Mouse (Mus musculus) urinary bladder, postnatal 4 days (tissue): Measurements from ENCODE around the gene Sult1d1.
"Not testable (repeated sequence)": the region's sequence is repeated elsewhere in the genome, so short reads cannot be mapped to it uniquely, and the experiment has no call there.

Source experiments
- DNase-seq, 2 experiments: peaks; one replicate each; pipeline ENCODE4 v3.0.0; 2021 to 2022; ENCODE audit warnings: low spot score in 2 of 2

Gene Sult1d1

DNA sequence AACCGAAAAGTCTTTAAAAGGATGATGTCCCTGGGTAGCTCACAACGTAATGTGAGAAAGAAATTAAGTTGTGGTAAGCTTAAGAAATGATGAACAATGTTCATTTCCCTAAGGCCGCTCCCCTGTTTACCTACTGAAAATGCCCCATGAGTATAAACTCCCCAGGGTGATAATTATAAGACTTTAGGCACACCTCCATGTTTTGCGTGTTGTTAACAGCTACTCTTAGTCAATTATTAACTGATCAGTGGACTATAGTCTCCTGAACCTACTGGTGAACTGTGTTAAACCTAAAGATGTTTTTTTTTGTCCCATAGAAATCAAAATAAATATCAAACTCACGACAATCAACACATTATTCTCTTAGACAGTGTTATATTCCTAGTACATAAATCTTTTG, at the start of gene Sult1d1:
Sult1d1 (minus strand) TSS at position 183 of the 400 bp plus-strand sequence.
- no peak for DNase-seq

DNA sequence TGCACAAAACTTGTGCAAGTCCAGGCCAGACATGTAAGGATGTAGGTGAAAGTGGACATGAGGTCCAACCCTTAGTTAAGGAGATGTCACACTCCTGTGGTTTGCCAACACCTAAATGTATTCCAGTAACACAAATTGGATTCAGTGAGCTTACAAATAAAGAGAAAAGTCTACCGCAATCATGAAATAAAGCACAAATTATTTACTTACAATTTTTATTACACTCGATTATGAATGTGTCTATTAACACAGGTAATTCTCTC, 46.2 kb upstream of the Sult1d1 start:
- DNase-seq = no peak

DNA sequence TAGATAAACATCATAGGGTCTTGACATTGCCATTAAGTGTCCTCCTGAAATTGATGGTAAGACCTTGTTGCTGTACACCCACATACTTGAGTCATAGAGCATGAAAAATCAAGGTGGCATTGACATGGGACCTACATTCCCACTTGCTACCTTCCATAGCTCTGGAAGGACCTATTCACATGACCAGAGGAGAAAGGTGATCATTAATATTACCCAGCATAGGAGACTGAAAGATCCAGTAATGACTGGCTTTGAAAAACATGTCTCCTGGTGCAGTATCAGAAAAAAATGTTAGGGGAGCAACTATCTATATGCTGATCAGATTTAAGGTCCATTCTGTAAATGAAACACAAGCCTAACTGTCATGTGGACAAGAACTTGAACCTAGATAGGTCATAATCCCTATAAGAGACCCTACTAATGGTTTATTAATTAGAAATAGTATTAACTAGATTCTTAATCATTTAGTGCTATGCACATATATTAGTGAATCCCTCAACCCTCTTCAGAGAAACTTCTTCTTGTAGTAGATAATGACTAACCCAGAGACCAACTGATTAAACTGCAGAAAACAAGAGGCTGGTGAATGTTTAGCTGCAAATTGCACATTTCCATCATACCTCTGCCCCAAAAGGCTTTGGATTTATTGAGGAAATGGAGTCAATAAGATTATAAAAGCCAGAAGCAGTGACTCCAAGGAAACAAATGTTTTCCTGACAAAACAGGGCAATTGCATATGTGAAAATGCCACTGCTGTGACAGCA, 45.7 kb upstream of the Sult1d1 start:
- no peak for DNase-seq

DNA sequence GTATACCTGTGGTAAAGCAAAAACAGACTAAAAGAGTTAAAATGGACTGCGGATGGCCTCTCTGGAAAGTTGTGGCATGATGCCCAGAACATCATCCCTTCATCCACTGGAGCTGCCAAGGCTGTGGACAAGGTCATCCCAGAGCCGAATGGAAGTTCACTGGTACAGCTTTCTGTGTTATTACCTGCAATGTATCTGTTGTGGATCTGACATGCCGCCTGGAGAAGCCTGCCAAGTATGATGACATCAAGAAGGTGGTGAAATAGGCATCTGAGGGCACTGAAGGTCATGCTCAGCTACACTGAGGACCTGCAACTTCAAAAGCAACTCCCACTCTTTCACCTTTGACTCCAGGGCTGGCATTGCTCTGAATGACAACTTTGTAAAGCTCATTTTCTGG, 32.2 kb upstream of the Sult1d1 start:
- DNase-seq = no peak

DNA sequence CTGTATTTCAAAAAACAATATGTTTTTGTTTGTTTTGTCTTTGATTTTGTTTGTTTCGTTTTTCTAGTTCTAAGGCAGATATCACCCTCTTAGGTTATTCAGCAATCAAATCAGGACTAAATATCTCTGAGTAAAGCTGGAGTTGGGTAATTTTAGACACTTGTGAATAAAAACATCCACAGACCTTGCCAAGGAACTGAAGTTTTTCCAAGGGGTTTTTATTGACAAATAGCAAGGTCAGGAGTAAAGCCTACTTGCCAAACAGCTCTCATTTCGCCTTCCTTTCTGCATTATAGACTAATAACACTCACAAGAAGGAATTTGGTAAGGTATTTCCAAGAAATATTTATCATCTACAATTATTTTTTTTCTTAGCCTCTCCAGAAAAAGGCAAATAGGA, 29.1 kb upstream of the Sult1d1 start:
- DNase-seq = no peak

DNA sequence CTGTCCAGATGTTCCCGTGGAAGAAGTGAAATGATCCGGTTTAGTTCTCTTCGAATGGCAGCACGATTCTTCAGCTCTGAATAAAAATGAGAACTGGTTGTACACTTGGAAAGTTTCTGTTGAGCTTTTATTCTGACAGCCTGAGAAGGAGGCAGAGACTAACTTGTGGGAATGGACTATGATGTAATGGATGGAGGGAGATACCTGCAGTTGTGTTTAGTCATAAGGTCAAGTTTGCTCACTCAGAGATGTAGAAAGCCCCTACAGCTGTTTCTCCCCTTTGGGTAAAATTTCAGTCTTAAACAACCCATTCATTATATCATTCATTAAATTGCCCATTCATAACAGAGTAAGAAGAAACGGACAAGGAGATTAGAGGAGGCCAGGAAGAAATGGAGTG, 22.7 kb upstream of the Sult1d1 start, which contains the start of gene Sult1e1:
Sult1e1 (minus strand) TSS at position 101 of the 400 bp plus-strand sequence.
- no peak for DNase-seq

DNA sequence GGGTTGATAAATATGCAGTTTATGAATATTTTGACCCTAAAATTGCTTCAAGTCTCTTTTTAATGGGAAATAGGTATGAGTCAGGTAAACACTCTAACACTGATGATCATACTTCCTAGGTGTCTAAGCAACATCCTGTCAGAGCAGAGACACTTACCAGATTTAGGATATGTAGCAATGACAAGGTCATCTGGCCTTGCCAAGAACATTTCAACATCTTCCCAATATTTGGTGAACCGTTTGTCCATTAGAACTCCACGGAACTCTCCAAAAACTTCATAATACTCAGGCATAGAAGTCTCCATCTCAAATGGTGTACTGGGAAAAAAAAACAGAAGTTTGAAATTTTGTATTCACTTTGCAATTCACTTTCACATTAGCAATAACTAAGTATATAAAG, 21.1 kb upstream of the Sult1d1 start:
- no peak for DNase-seq

DNA sequence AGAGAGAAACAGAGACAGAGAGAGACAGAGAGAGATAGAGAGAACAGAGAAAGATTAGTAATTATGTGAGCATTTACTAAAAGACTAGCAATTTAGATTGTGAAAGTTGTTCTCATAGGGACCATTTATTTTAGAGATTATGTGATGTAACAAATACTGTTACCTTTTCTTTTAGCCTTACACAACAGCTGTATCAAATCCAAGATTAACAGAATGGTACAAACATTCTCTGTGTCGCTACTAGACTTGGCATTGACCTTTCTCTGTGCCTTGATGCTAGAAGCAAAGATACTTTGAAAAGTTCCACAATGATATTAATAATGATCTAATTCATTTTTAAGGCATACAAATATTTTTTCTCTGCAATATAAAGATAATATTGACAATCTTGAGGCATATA, 11.6 kb upstream of the Sult1d1 start:
- no peak for DNase-seq

DNA sequence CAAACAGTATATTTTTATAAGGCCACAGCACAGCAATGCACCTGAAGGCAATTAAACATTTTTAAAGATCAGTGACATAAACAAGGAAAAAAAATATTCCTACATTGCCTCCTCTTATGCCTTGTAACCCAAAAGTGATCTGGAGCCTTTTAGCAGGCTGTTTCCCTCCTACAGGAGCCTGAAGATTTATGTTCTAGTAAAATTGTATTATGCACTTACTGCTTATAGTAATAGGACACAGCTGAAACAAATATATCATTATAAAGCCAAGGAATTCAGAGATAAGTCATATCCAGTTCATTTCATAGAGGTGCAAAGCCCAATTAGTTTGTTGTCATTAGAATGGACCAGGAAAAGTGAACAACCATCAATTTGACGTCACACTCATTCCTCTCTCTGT, 5.3 kb upstream of the Sult1d1 start:
- DNase-seq = no peak

DNA sequence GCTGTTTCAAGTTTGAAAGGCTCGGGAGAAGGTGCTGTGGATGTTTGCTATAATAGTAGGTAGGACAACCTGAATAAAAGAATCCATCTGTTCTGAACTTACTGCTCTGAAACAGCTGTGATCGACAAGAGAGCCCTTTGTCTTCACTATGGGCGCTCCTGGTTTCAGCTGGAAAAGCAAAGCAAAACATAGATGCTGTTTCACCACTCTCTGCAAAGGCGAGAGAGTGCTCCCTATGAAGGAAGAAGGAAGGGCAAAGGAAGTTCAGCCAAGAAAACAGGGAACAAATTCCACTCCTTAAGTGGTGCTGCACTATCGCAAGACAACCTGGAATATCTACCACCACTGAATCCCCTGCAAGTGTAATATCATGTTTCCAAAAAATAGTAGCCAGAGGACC, 4.7 kb upstream of the Sult1d1 start:
- no peak for DNase-seq

DNA sequence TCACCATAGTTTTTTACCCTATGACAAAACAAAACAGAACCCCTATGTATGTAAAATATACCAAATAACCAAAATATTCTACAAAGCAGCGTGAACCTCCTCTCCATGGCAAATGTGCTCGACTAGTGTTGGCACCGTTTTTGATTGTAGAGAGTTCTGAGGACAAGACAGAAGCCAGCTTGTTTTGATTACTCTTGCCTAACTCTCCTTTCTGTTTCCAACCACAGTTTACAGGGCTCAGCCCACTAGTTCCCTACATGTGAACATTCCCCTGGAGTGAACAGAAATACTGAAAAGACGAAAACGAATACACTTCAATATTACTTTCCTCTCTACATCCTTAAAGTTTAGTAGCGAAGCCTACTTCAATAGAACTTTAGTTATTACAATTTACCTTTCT, 4.0 kb upstream of the Sult1d1 start:
- no peak for DNase-seq

DNA sequence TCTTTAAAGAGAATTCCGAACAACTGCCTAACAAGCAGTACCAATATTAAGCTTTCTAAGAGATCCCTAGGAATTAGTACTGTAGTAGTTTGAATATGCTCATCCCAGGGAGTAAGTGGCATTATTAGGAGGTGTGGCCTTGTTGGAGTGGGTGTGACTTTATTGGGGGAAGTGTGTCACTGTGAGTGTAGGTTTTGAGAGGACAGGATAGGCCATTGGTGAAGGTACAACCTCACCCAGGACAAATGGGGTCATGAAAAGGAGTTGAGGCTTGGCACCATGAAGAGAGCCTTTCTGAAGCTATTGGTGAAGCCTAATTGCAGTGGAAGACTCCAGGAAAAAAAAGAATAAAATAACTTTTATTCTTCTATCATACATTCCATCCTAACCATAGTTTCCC, 1.5 kb downstream of the Sult1d1 start:
- no peak for DNase-seq

DNA sequence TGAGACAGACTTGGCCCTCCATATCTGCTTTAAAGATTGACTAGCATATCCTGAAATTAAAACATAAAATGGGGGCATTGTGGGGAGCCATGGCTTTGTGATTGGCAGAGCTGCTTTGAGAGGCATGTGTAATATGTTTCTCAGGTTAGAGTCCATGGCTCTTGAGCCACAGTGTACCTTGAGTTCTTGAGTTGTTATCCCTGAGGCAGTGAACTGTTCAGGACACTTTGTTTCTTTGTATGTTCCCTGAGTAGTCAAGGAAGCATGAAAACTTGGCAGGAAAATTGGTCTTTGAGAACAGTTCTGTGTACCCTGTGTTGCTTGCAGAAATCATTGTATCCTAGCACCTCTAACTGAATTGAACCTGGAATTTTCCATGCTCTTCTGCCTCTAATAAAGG, 5.9 kb downstream of the Sult1d1 start:
- no peak for DNase-seq

DNA sequence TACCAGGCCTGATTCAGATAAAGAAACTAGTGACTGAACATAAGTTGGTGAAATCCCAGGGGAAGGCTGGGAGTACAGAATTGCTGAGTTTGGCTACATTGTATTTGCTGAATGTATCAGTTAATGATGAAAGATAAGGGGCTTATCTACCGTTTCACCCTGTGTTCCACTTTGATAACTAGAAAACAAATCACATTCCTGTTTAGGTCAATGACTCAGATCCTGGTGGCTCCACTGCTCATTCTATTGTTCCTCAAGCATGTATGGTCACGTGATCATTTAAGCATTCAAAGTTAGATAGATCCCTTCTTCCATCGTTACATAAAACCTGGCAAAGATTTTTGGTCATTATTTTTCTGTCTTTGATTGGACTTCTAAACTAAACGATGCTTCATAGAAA, 6.3 kb downstream of the Sult1d1 start:
- DNase-seq = no peak

DNA sequence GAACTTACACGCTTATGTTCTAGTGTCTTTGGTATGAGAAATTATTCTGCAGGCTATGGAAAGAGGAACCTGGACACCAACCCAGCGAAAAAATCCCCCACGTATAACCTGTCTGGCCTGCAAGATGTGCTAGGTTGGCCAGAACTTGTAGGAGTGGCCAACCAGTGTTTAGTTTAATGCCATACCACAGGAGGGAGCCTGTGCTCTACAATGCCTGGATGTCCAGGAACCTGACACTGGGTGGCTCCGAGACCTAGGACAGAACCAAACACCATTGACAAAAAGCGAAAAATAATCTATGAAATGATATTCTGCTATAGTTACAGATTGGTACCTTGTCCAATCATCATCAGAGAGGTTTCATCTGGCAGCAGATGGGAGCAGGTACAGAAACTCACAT, 8.7 kb downstream of the Sult1d1 start:
- DNase-seq = no peak

DNA sequence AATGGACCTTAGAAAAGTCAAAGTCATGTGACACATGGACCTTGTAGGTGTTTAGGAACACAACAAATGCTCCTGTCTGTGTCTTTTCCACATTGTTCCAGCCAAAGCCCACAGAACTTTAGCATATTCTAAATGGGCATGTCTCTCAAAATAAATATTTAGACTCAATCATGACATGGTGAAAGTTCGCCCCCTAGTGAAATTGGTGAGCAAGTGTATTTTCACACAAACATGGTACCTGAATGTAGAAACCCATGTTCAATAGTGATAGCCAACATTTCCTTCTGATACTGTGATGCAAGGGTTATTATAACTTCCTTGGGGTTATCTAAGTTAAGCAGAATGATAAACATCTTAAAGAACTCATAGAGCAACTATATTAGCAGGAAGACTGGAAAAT, 17.9 kb downstream of the Sult1d1 start:
- no peak for DNase-seq

DNA sequence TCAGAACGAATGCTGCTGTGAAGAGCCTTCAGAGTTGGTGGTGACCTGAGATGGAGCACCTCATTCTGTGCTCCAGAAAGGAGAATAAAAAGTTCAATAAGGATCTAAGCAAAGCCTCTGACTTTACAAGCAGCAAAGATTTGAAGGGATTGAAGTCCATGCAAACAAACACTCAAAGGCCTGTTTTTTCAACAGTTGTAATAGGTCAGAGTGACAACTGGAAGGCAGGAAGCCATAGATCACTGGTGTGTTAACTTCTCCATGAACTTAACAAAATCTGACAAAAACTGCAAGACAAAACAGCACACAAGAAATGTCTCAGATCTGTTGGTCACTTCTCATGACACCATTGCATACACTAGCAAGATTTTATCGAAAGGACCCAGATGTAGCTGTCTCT, 30.7 kb downstream of the Sult1d1 start, which contains the start of gene Sult1b1:
Sult1b1 (minus strand) TSS at position 85 of the 400 bp plus-strand sequence.
- no peak for DNase-seq

DNA sequence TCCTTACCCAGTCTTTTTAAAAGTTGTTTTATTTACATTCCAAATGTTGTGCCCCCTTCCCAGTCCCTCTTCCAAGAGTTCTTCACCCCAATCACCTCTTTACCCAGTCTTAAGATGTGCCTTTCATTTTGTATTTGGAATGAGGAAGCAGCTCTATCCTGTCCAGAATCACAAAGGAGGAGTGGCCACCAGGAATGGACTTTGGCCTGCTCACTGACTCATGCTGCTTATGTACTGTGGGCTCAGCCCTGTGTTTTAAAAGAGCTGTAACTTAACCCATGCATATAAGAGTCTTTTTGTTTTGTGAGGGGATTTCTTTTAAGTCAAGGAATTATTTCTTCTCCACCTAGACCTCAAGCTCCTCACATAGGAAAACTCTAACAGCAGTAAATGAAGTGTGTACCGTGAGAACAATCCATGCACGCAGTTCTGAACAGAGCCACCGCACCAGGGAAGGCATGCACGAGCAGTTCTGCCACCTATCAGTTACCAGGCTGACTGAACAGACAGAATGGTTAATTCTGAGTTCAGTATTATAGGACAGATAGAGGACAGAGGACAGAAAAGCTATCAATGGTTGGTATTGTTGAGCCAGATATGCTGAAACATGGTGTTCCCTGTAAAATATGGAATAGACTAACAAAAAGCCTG, 32.7 kb downstream of the Sult1d1 start:
- no peak for DNase-seq

DNA sequence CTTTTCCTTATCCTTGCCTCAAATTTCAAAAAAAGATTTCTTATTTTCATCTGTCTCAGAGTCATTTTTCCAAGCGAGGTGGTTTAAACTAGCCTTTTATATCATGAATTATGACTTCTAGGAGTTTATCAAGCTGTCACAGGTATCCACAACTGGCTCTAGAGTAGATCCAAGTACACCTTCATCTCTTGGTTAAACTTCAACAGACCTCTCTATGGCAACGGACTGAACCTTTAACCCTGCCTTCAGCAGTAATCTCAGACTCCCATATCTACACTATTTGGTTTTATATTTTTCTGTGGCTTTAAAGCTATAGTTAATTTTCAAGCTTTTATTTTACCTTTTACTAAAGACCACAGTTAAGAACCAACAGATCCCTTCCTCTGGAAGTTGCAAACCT, 36.5 kb downstream of the Sult1d1 start:
- DNase-seq = no peak

DNA sequence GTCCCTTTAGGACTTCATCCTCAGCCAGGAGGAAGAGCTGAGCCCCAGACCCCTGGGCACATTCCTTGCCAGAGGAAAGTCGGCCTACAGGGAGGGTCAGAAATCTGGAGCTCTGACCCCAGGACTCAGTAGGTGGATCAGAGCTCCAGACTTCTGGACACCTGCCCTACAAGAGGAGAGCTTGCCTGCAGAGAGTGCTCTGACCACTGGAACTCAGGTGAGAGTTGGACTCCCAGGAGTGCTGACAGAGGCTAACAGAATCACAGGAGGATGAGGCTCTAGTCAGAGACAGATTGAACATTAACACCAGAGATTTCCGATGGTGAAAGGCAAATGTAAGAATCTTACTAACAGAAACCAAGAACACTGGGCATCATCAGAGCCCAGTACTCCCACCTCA, 45.3 kb downstream of the Sult1d1 start:
- not testable (repeated sequence) for DNase-seq

DNA sequence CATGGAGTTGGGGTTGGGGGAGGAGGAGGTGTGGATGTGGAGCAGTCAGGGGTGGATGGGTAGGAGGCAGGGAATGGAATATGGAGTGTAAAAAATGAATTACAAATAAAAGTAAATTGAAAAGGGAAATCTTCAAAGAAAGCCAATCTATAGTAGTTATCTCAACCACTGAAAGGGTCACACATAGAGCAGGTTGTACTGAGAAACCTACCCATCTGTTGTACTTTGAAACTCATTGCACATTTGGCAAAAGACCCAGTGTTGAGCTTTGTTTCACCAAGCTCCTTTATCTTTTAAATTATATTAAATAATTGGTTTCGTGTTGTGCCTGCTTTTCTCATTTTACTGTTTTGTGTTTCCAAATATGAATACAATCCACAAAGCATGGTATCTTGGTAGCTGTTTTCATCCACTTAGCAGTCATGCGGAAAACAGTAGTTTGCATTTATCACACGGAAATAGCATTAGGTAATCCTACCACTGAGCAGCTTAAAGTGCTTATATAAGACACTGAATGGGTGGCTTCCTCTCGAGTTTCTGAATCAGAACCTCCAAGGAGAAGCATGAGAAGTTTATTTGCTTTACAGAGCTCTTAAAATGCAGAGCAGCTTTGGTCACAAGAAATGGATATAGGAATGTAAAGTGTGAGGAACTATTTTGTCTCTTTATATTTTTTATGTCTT, 62.9 kb downstream of the Sult1d1 start:
- no peak for DNase-seq
